Mouse (Mus musculus): Measurements from ENCODE around the gene Gfm1.

- TF ChIP-seq CTCF (IDR thresholded peaks at IDR 0.05; ENCODE audit: low read depth, low read length) (no peak), EP300 (IDR thresholded peaks at IDR 0.05; ENCODE audit: insufficient read depth, low read depth, low read length) (no peak)
These were observed 30.0 kb downstream of the Gfm1 start for GRCm38 (mm10) chr3:67459881-67460280.
